Mouse (Mus musculus): ENCODE measurements around the gene Spats2.

DNA sequence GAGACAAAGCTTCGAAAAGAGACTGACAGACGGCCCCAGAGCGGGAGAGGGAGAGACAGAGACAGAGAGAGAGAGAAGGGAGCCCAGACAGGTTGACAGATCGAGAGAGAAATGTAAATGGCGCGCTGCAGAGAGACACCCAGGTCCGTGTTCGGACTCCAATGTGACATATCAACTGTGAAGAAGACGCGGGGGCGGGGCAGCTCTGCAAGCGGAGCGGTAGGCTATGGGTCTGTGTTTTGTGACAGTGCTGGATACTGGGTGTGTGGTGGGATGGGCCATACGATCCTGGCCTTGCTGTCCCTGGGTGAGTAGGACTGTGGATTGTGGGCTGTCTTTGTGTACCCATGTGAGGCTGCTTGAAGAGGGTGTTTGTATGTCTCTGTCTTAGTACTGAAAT is 36.6 kb upstream of the Spats2 start:
- TF ChIP-seq GATA1 (IDR thresholded peaks at IDR 0.05; ENCODE audit: borderline replicate concordance, low read length) (no peak), FLI1 (IDR thresholded peaks at IDR 0.05; ENCODE audit: low read length) (no peak)
